Mouse (Mus musculus): Measurements from ENCODE around the gene Plod1.
"Not testable (repeated sequence)": the region's sequence is repeated elsewhere in the genome, so short reads cannot be mapped to it uniquely, and the experiment has no call there.

Gene Plod1

DNA sequence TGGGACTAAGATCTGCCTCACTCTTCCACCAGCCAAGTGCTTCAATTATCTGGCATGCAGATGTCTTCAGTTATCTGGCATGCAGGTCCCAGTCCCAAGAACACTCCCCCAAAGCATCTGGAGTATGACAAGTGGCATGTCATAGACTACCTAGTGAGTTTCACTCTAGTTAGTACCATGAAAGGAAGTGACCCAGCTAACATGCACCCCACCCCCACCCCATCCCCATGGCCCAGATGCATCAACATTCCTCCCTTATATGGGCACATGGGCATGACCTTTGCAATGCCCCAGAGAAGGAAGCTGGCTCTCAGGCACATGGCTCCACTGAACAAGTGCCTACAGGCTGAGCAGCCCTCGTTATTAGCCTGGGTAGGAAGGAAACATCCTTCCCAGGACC lies 40.2 kb downstream of the Plod1 start:
- no peak for DNase-seq (ENCODE audit: low read depth, low spot score)

DNA sequence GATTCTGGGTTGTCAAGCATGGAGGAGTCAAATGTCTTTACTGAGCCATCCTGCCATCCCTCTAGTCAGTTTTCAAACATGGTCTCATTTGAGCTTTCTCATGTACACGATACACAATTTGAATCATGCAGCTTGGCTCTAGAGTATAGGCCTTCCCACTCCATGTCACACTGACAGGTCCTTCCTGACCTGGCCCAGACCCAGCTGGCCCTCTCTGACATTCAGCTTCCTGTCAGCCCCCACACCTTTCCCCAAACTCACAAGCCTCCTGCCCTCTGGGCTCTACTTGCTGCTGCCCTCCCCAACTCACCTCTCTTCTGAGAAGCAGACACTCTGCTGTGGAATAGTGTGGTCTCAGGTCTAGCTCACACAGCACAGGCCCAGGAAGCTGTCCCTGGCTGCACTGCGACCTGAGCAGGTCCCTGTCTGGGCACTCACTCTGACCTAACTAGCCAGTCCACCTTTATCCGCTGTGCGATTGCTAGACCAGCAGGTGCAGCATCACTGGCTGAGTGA lies 40.7 kb downstream of the Plod1 start:
- DNase-seq (ENCODE audit: low read depth, low spot score) = no peak

DNA sequence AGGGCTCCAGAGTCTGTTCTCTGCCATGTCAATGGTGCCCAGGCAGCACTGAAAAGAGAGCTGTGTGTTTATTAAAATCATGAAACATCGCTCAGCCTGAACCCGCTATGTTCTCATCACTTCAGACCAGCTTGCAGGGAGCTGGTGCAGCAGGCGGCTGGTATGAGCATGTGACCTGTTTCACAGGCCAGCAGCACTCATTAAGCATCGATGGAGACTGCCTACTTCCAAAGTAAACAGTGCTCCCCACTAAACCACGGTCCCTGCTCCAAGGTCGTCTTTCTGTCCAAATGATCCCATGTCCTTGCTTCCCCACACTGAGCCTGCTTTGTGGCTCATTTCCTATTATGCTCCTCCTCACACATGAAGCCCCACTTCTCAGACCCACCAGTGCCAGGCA lies 46.2 kb downstream of the Plod1 start:
- DNase-seq (ENCODE audit: low read depth, low spot score) = no peak

DNA sequence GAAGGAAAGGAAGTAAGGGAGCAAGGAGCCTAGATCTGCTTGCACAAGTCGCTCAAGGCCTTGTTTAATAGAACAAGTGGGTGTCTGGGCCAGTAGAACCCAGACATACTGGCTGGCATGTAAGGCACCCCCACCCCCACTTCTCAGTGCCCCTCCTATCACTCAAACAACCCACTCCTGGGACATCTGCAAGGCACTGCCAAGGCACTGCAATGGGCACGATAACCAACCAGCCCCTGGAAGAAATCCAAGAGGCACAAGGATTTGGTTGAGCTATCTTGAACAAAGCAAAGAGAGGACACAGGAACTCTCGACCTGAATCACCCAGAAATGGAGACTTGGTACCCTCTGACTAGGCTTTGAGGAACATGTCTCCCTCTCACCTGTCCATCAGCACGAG lies 48.3 kb downstream of the Plod1 start:
- no peak for DNase-seq (ENCODE audit: low read depth, low spot score)

DNA sequence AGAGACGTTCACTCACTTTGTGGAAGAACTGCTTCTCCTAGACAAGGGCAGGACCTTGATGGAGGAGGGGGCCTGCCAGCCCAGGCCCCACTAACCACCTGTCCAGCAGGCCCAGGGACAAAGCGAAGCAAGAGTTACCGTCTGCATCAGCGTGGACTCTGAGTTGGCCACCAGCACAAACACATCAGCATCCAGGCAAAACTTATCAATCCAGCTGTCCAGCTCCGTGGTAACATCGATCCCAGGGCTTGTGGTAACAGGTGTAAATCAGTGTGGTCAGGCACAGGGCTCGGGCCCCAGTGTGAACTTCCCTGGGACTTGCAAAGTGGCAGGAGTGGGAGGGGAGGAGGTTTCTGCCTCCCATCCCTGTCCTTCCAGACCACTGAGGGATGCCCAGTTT lies 49.3 kb downstream of the Plod1 start:
- no peak for DNase-seq (ENCODE audit: low read depth, low spot score)

DNA sequence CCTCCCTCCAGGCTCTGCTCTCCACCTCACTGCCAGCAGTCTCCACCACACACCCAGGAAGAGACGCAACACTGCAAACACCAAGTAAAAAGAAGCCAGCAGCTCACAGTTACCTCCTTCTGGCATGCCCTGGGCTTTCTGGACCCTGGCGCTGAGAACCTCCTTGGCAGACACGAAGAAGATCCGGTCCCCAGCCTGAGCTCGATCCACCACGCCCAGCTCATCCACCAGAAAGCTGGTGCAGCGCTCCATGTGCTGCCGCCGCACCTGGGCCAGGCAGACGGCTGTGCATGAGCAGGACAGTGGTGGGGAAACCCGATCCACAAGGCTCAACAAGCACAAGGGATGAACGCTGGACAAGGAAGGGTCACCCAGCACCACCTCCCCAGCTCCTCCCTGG lies 50.4 kb downstream of the Plod1 start:
- no peak for DNase-seq (ENCODE audit: low read depth, low spot score)

DNA sequence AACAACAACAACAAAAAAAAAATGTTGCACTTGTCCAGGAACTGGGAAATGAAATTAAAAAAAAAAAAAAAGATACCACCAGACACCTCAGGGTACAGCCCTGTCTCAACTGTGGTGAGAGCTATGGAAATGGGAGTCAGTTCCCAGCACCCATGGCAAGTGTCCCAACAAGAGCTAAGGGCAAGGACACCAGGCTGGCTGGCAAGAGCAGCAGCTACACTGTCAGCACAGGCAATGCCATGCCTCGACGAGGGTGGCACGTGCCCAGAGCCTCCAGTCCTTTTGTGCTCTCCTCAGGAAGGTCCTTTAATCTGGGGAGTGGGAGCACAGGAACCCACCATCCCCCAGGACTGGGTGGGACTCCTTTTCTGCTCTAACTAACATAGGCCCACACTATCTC lies 52.4 kb downstream of the Plod1 start:
- DNase-seq (ENCODE audit: low read depth, low spot score) = no peak

DNA sequence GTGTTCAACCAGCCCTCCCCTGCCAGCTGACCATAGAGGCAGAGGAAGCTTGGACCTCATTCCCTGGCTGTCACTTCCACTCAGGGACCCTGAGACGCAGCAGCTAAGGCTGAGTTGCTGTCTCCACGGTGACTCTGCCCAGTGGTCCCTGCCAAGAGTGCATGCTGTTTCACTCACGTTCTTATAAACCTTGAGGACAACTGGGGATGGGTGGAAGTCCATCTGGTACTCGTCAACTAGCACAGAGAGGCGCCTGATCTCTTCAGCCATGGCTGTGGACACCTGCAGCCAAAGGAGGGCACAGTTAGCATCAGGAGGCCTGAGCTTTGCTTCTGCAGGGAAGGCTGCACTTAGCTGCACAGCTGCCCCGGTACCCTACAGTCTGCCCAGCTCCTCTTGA lies 53.5 kb downstream of the Plod1 start:
- DNase-seq (ENCODE audit: low read depth, low spot score) = no peak

DNA sequence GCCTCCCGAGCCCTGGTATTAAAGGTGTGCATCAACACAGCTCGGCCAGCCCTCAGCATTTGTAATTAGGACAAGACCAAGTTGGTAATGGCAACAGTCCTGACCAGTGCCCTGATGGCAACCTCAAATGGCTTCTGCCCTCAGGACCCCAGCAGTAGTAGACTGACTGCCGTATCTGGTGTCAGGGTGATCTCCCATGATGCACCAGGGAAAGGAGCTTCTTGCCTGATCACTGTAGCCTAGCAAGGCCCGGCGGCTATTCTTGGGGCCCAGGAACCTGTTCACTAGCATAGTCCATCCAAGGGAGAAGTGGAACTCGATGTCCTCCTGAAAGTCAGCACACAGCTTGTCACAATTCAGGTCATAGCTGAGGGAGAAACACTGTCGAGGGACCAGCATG lies 54.8 kb downstream of the Plod1 start:
- DNase-seq (ENCODE audit: low read depth, low spot score) = no peak

DNA sequence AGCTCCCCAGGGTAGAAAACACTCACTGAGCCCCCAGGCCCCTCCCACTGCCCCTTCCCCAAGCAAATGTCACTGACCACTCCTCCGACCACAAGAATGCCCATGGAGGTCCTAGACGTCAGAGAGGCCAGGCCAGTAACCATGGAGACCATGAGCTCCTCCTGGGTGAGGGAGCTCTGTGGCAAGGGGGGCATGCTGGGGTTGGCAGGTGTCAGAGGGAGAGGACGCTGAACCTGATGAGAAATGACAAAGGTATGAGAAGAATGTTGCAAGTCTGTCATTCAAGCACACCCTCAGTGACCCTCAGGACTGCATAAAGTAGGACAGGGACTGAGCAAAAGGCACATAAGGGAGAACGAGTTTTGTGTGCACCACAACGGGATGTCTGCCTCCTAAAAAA lies 56.7 kb downstream of the Plod1 start:
- no peak for DNase-seq (ENCODE audit: low read depth, low spot score)

DNA sequence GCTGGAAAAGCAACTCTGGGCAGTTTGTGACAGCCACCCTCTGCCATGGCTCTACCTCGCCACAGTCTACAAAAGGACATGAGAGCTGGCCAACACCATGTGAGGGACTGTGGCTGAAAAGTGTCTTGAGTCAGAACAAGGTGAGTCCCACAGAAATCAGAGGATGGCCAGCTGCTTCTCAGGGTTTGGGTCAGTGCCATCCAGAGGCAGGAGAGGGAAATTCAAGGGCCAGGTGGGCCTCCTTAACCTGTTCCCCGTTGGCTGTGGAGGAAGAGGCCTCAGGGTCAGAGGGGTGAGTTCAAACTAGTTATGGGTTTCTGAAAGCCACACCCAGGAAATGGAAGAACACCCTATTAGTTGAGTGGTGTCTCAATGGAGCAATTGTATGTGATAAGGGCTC lies 57.1 kb downstream of the Plod1 start:
- no peak for DNase-seq (ENCODE audit: low read depth, low spot score)

DNA sequence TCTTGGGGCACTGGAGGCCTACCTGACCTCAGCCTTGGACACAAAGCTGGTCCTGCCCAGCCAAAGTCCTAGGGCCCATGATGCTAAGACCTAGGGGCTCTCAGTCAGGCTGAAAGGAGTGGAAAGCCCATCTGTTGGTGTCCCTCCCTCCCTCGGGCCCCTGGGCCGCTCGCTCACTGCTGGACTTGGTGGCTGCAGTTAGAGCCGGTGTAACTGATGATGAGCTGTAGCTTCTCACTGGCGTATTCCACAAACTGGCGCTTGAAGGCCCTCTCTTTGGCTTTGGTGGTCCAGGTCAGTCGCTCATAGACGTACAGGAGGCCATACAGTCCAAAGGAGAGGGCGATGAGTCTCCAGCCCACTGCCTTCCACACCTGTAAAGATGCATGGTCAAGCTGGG lies 58.0 kb downstream of the Plod1 start:
- no peak for DNase-seq (ENCODE audit: low read depth, low spot score)

DNA sequence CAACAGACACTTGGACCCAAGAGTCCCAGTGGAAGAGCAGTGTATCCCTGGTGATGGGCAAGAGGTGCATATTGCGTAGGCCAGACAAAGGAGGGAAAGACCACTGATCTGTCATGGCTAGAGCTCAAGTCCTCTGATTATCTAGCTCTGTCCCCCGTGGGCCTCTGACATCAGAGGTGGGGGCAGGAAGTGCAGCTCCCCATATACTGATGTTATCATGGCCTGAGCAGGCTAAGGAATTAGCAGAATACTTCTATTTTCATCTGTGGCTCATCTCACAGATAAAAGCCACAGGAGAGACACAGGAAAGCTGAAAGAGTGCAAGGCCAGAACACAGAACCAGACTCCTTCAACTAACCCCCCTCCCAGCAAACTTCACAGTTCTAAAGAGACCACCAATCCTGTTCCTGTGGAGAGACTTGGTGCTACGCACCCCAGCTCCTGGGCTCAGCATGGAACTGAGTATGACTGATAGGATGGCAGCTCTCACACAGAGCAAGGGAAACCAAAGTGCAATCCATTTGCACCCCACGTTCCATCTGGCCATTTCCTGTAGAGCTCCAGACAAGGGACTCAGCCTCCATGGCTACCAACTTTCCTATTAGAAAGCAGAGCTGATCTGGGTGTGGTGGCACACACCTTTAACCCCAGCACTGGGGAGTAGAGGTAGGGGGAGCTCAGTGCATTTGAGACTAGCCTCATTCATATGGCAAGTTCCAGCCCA lies 60.6 kb downstream of the Plod1 start:
- DNase-seq (ENCODE audit: low read depth, low spot score) = no peak

DNA sequence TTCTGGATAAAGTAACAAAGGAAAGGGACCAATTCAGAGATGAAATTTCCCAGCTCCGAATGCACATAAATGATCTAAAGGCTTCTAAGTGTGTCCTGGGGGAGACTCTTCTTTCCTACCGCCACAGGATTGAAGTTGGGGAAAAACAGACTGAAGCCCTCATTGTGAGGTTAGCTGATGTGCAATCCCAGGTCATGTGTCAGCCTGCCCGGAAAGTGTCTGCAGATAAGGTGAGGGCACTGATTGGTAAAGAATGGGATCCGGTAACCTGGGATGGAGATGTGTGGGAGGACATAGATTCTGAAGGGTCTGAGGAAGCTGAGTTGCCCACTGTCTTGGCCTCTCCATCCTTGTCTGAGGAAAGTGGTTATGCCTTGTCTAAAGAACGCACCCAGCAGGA lies 67.3 kb downstream of the Plod1 start:
- DNase-seq (ENCODE audit: low read depth, low spot score) = no peak

DNA sequence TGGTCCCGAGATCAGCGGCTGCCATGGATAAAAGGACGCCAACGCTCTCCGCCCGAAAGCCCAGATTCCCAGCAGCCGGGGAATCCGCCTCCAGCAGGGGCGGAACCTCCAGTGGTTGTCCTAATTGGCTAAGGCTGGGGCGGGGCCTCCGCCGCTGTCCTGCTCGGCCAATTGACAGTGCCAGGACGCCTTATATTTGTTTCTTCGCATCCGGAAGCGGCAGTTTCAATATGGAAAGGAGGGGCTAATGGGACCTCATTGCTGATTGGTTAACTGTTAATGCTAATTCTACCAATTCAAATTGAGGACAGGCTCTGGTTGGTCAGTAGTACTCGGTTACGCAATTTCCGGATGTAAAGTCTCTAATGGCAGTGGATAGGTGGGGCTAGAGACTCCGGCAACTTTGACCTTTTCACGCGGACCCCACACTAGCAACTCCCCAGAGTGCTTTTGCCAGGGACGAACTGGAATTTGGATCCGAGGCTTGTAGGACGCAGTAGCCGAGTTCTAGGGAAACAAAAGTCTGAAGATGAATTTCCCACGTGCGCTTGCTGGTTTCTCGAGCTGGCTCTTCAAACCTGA lies 68.0 kb downstream of the Plod1 start, which contains the start of the genes Miip and Fv1:
Gene Miip (minus strand): TSS at position 367 of the 582 bp plus-strand sequence.
Gene Fv1 (plus strand): TSS at position 530 of the 582 bp plus-strand sequence.
- peak; percentile 94 for DNase-seq (ENCODE audit: low read depth, low spot score)

DNA sequence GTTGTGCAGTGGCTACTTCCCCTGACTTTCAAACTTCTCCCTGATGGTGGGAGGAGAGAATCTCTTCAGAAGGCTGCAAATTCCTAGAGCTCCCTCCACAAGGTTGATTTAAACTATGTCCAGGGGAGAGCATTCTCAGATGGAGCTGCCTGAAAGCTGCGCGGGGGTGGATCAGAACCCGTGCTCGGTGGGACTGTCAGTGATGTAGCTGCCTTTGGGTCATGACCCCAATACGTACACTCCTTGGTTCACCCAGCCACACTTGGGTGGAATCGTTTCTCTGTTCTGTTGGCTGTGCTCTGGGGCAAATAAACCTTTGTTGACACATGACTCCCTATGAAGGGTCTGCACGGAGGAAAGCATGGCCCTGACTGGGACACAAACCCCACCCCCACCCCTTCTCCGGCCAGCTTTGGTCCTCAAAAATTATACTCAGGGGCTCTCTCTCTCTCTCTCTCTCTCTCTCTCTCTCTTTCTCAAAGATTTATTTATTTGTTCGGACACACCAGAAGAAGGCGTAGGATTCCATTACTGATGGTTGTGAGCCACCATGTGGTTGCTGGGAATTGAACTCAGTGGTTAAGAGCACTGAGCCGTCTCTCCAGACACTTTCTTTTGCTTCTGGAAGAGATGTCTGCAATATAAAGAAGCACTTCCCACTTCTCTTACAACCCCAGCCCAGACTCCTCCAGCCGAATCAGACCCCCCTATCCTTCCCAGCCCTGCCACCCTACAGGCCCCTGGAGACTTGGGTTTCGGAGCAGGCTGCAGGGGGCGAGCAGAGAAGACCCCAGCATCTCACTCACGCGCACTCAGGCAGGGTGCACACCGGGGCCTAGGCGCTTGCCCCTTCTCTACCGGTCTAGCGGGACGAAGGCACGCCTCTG lies 68.8 kb downstream of the Plod1 start:
- DNase-seq (ENCODE audit: low read depth, low spot score) = no peak

DNA sequence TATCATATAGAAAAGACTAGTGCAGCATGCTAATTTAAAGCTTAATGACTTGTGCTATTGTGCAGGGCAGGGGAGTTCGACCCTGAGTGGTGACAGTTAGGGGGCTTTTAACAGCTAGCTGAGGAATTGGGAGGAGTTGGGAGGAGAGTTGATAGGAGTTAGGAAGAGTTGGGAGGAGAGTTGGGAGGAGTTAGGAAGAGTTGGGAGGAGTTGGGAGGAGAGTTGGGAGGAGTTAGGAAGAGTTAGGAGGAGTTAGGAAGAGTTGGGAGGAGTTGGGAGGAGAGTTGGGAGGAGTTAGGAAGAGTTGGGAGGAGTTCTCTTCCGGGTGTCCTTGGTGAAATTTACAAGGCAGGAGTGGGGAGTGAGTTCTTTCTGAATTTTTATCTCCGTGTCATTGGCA lies 69.8 kb downstream of the Plod1 start:
- not testable (repeated sequence) for DNase-seq (ENCODE audit: low read depth, low spot score)

DNA sequence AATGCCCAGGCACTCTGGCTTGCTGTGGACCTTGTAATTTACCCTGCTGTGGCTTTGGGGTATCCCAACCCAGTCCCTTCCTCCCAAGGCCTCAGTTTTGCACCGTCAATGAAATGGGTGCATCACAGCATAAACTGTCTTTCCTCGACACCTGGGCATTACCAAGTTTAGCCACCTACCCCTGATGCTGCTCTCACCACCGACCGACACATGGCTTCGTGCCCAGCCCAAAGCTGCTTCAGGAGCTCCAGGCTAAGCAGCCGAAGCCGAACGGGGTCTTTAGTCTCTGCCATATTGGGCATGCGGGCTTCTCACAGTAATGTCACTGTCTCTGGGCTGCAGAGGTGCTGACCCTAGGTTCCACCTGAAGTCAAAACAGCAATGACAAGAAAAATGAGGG lies 70.5 kb downstream of the Plod1 start:
- no peak for DNase-seq (ENCODE audit: low read depth, low spot score)

DNA sequence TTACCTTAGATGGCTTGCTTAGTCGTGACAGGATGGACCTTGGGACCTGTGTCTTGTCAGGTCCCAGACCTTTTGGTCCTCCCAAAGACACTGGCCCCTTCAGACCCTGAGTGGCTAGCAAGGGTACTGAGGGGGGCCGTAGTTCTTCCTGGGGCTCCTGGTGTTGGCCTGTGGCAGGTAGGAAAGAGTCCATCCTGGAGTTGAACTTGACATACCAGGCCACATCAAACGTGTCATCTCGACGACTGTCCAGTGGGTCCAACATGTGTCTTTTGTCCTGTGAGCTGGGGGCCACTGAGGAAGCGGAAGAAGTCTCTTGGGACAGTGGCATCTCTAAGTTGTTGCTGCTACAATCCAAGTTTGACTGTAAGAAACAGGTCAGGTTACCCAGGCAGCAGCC lies 70.9 kb downstream of the Plod1 start:
- DNase-seq (ENCODE audit: low read depth, low spot score) = no peak

DNA sequence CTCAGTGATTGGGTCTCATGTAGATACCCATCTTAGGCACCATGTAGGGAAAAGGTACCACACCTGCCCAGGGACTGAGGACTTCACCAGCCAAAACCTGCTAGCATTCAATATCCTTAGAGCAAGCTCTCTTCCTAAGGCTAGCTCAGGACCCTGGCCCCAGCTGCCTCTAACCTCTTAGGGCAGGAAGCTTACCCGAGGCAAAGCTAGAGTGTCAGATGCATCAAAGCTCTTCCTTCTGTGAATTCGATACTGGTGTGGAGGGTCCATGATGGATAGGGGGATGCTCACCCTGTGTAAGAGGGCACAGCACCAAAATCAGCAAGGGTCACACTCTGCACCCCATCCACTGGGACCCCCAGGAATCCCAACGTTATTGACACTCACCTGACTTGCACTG lies 74.5 kb downstream of the Plod1 start:
- DNase-seq (ENCODE audit: low read depth, low spot score) = no peak
